Mouse (Mus musculus) gastrocnemius, adult 18-20 months (tissue): ENCODE data around the gene Robo2. TPM values are rescaled to one million over a fixed set of nuclear protein-coding genes. Genes with fewer than 3 reads are reported as not detected.

Experiments
- DNase-seq: peaks from one replicate; pipeline ENCODE4 v3.0.0; 2021; ENCODE audit warnings: low spot score
- total RNA-seq, 2 experiments: library from RNA; stranded (reverse); gene quantifications; 2 replicates each; pipeline ENCODE4 v1.2.3; 2021

Robo2 gene
- total RNA-seq, 2 experiments from 2014 or later = 0.21 to 0.85 TPM

DNA sequence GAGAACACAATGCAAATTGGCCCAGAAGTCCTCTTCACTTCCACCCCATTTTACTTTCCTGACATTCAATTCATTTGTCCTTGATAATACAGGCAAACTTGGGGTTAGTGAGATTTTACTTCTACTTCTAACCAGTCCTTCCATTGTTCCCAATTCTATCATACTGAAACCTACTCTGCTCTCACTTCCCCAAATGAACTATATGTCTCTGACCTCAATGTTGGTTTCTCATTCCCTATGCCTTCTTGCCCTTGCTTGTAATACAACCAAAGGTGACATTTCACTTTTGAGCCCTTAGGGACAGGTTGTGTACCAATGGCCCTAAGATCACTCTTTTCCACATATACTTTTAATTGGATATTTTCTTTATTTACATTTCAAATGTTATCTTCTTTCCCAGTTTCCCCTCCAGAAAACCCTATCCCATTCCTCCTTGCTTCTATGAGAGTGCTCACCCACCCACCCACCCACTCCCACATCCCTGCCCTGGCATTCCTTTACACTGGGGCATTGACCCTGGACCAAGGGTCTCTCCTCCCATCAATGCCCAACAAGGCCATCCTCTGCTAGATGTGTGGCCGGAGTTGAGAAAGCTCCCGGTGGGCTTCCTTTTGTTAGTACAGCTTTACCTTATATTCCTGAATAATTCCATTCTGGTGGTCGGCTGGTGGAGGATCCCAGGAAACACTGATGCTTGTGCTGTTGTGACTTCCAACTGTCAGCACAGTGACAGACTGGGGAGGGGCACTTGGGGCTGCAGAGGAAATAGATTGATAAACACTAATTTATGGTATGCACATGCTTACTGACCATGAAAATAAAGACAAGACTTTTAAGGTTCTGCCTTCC lies 453.7 kb downstream of the Robo2 start:
- DNase-seq = no peak

DNA sequence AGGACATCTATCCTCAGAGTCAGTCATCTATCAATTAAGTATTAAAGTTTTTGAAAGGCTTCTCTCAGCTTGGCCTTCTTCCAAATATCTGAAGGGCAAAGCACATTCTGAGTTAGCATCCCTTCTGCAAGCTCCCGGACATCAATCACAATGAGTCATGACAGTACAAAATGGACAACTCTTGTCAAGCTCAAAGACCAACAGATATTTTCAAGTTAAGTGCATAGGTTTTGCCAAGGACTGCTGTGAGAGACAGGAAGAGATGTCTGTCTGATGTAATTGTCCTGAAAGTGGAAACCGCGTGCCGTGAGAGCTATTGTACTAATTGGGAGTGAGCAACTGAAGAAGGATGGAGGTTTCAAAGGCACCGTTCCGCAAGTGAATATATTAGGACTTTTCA lies 465.5 kb downstream of the Robo2 start:
- no peak for DNase-seq

DNA sequence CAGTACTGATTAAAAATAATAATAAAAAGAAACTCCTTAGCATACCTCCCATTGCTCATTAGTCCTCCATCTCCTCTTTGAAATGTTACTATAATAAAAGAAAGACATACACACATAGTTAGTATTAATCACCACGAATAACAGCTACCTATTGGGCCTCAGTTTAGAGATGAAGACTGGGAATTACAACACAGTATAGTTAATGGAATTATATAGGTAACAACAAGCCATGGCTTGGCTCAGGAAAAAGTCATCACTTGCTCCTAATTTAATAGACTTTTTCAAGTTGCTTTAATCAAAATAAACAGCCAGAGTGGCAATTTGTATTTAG lies 471.4 kb downstream of the Robo2 start:
- DNase-seq = no peak

DNA sequence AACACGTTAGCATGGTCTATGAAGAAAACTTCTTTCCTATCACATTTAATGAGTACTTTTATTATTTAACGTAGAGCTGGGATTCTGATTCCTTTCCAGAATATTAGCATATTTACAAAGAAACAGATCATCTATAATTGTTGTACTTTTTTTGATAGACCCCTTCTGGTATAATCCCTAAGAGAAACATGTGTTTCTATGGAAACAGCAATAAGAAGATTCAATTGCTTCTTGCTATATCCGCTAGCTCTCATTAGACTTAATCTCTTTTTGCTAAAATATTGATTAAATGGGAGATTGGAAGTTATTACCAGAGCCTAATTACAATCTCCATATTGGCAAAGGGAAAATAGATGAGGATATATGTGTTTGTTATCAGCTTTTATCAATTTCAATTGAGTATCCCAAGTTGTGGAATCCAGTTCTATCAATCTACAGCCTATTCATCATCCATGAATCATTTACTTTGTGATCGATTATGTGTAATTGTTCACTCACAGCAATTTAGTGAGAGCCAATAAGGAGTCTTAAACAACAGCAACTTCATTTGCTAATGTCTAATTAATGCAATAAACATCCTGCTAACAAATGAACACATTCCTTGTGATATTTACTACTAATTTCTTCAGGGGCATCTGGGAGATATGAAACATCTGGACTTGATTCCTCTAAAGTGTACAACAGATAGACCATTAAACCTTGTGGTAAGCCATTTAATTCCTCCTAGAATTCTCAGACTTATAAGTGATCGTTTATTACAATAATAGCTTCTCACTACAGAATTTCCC lies 472.0 kb downstream of the Robo2 start:
- DNase-seq = no peak

DNA sequence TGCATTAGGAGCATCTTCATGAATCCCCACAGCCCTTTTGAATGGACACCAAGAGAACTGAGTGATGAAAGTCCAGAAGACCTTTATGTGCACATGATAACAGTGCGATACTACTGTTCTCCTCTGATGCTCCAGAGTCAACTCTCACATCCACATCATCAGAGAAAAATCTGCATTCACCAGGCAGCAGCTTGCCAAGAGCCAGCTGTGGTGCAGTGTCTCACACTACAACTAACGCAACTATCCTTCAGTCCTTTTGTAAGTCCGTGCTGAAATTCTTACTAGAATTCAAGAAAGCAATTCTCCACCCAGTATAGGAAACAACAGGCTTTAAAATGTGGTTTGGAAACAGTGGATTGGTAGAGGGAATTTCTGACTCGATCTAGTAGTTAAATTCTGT lies 481.3 kb downstream of the Robo2 start:
- DNase-seq = no peak

DNA sequence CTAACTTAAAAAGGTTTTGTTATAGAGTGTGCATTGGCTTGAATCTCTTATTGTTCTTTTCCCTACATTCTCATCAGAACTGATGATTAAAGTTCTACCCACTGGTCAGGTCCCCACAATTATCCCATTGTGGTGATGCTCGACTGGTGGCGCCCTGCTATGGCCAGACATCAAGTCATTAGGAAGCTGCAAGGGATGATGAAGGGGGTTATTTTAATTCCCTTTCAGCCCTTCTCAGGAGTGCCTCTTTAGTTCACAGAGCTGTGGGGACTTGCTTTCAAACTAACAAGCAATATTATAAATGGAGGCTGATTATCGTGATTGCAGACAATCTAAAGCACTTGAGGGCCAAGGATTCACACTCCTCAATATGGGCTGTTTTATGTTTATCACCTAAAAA lies 484.1 kb downstream of the Robo2 start:
- DNase-seq = no peak

DNA sequence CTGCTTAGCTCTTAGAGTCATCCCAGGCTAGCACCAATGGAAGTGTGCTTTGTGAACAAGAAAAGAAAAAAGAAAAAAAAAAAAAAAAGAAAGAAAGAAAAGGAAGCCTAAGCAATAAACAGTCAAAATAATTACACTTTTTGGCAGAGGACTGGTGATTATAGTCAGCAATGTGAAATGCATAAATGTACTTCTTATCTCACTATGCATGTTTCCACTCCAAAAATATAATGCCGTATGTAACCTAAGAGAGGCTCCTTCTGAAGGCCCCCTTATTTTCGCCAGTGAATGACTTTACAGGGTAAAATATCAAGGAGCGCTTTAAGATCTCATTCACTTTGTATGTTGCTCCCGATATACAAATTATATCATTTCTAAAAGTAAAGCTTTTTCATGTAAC lies 496.2 kb downstream of the Robo2 start:
- DNase-seq = no peak

DNA sequence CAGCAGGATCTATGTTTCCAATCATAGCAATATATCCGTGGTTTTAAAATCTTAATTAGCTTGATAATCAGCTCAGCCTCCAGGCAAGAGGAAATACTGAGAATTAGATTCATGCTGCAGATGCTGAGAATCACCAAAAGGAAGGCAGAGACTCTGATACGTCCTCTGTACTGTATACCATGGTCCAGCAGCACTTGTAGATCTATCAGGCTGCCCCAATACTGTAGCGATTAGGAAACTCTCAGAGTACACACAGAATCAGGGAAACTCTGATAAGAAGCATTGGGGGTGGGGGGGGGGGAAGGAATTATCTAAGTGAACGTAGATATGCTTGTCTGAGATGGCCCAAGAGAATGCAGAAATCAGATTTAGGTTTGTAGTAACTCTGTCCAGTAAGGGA lies 496.7 kb downstream of the Robo2 start:
- DNase-seq = no peak

DNA sequence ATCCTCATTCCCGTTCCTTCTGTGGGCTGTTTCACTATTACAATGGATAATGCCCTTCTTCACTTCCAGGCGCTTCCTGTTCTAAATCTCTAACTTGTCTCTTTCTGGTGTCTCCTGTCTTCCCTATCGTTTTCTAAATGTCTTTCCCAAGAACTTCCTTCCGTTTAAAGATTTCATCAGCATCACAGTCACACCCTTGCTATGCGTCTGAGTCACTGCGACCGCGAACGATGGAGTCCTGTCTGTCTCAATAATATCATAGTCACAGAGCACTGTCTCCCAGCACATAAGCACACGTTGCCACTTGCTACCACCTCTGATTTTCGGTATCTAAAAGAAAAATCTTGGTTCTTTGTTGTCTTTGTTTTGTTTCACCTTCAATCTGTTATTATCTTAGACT lies 503.1 kb downstream of the Robo2 start:
- DNase-seq = no peak

DNA sequence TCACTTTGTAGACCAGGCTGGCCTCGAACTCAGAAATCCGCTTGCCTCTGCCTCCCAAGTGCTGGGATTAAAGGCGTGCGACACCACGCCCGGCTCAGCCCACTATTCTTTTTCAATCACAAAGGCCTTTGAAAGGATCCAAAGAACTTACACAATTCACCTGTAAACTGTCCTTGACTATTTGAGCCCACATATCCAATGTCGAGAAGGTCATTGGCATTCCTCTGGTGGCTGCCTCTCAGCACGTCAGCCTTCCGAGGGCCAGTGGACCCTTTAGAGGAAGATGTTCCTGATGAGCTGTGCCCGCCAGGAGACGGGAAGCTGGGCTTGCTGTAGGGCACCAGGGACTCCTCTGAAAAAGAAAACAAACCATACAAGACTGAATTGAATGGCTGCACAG lies 514.8 kb downstream of the Robo2 start:
- DNase-seq = no peak

DNA sequence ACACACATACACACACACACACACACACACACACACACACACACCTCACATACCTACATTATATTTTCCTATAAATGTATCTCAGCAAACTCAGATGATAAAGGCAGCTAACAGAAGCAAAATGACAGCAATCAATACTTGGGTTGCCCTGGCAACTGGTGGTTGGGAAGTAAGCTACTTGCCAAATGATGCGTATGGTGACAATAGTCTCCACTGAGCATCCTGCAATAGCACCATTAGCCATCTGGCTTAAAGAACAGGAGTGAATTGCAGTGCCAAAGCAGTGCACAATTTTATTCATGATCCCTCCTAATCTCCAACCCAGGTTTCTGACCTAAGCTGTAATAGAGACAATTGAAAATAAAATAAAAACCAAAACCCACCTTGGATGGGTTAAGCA lies 529.7 kb downstream of the Robo2 start:
- no peak for DNase-seq

DNA sequence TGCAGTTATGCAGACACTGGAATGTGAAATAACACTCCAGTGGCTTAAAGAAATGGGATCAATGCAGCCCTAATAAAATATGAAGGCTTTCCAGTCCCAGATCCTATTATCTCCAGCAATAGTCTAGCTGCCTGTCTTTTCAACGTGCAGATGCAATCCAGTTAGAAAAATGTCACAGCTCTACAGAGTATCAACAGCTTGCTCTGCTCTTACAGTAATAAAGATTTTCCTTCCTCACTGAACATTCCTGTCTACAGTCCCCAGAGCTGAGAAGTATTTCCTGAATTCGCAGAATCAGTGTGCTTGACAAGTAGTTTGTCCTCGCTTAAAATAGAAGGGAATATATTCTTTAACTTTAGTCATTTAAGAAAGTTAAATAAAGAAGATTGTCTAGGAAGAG lies 533.7 kb downstream of the Robo2 start:
- DNase-seq = no peak

DNA sequence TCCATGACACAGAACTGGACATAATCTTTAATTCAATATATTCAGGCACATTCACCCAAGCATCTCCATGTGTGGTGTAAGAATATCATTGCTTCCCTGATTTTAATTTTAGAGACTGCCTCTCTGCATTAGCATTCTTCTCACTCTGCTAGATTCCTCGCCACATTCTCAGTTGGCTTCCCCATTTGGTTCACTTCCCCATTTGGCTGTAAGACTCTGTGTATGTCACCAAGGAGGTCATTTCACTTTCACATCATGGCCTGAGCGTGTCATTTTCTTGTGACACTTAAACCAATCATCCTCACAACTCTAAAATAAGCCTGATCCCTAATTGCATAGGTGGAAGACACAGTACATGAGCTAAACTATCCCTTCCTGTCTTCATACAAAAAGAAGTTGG lies 536.6 kb downstream of the Robo2 start:
- no peak for DNase-seq

DNA sequence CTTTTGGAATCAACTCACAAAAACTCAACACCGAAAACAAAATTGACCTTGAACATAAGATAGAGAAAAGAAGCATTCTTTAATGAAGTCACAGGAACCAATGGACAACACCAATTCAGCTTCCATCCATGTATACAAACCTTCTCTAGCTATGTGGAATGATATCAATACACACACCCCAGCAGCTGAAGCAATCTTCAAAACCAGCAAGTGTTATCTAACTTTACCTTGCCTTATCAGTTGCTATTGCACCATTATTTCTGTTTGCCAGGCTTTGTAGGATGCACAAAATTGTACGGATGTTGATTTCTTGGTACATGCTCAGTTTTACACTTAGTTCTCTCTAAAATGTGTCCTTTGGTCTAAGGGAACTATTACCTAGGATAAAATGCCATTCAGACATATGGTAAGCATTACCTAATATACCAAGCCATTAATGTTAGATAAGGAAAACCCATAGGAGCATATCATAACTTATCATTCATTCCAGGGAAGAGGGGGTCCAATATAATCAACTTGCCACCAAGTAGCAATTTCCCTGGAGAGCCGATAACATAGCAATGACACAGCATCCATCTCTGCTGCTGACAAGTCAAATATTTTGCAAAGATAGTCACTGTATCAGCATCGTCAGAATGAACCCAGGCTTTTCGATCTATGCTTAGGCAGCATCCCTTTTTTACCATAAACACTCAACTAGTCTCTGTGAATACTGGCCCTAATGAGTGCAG lies 537.6 kb downstream of the Robo2 start:
- no peak for DNase-seq

DNA sequence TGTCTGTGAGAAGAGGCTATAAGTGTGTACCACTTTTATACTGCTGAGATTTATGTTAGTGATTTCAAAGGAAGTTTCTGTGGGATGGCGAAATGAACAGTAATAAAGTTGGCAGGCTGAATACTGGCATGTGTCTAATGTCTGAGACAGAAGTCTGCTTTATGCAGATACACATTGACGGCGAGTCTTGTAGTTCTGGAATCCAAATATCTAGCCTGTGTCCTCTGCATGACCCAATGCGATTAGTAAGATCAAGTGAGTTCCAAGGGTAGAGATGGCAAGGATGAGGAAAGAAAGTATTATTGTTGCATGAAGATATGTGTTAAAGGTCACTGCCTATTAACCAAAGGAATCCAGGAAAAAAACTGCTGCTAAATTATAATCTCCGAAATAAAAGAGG lies 541.3 kb downstream of the Robo2 start:
- no peak for DNase-seq

DNA sequence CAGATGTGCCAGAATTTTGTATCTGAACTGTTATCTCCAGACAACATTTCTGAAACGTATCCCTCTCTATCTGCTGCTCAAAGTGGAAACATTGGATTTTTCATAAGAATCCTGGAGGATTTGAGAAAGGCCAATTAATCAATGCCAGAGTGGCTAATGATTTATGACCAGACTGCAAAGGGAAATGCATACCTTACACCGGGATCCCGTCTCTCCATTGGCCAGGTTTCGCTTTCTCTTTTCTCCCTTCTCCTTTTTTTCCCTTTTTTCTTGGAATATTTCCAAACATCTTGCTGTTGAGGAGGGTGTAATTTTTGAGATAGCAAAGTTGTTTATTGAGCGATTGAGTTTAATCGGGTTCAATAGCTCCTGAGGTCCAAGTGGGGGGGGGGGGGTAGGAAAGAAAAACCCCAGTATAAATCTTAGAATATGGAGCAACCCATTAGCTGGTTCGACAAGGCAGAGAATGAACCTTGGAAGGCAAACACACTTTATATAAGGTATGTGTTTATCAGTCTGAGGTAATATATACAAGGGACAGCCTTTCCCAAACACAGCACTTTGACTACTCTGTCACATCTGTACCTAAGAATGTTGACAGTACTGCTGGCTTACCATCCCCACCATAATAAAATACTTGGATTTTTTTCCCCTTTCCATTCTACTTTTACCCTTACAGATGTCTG lies 542.0 kb downstream of the Robo2 start:
- DNase-seq = no peak

DNA sequence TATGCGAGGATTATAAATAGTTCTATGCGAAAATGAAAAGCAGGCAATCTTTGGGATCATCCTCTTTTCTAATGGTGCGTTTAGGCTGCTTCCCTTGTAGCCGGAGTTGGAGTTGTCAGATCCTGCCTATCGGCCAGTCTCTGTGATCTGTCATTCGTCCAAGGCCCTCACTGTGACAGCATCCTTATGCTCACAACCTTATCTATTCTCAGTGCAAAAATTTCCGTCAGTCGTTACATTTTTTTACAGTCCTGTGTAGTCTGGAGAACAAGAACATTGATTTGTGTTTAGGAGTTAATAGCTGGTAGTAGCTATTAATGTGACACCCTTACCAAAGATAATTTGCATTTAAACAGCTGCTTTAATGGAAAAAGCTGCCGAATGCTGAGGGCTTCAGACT lies 547.0 kb downstream of the Robo2 start:
- no peak for DNase-seq

DNA sequence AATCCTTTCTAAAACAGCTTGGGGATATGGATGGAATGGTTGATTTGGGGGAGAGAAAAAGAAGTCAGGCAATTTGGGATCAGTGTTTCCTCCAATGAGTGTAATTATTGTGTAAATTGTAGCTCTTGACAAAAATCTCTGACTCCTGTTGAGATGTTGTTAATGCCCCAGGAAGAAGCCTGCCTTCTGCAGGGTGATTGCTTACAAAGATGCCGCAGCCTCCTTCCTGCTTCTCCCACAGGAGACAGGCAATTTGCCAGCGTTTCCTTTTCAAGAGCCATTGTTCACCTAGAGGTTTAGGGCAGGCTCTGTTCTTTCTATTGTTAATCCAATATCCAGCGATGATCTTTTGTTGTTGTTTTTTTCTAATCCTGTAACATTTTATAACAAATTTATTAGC lies 547.9 kb downstream of the Robo2 start:
- DNase-seq = no peak

DNA sequence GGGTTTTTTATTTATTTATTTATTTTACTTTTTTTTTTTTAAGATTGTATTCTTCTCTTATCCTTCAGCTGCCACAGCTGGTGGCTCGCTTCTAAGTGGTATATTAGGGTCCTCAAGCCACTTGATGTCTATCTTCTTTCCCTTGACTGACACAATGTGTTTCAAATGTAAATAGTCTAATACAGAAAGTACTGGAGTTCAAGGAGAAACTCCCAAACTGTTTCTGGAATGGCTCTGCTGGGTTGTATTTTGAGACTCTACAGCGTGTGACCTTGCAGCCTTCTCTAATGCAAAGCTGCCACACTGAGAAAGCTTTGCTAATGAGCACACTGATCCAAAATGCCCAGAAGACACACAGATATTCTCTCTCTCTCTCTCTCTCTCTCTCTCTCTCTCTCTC lies 552.9 kb downstream of the Robo2 start:
- DNase-seq = no peak

DNA sequence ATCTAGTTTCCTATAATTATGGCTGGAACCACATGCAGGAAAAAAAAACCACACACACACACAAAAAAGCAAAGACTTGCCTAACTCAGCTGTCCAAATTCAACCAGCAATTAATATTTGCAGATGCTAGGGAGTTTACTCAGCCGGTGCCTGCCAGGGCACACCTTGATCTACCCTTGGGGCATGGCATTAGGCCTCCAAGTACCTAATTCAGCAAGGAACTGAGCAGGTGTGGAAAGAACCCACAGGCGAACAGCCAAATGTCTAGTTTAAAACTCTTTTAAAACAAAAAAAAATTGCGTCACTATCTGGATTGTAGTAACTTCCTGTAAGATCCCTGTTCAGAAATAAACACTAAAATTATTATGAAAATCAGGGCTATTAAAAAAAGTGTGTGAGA lies 555.8 kb downstream of the Robo2 start:
- DNase-seq = no peak
